Mouse (Mus musculus) forebrain, embryonic 15.5 days (tissue): ENCODE measurements around the gene Brsk1. TPM values are rescaled to one million over a fixed set of nuclear protein-coding genes. Genes with fewer than 3 reads are reported as not detected.

Source experiments
- ATAC-seq: fragments of 200-750 bp; cut with Nextera tagmentation; replicated peaks from 2 replicates; pipeline ENCODE4 v1.8.0; 2017; ENCODE audit warnings: mild to moderate bottlenecking, moderate TSS enrichment, moderate library complexity
- H3K27ac ChIP-seq: fragments of 300-500 bp; sonication (generic); replicated peaks from 2 replicates; pipeline ENCODE4 v1.5.1; 2015; ENCODE audit warnings: mild to moderate bottlenecking, inconsistent platforms
- H3K27me3 ChIP-seq: fragments of 300-500 bp; sonication (generic); 2 replicates; pipeline ENCODE4 v1.6.1; 2015; ENCODE audit warnings: inconsistent platforms
- H3K36me3 ChIP-seq: fragments of 300-500 bp; sonication (generic); 2 replicates; pipeline ENCODE4 v1.6.1; 2015; ENCODE audit warnings: mild to moderate bottlenecking, inconsistent platforms
- H3K4me1 ChIP-seq: fragments of 300-500 bp; sonication (generic); 2 replicates; pipeline ENCODE4 v1.6.1; 2015; ENCODE audit warnings: inconsistent platforms
- H3K4me2 ChIP-seq: fragments of 300-500 bp; sonication (generic); replicated peaks from 2 replicates; pipeline ENCODE4 v1.6.1; 2015; ENCODE audit warnings: mild to moderate bottlenecking, inconsistent platforms
- H3K4me3 ChIP-seq: fragments of 300-500 bp; sonication (generic); 2 replicates; pipeline ENCODE4 v1.5.1; 2015; ENCODE audit warnings: mild to moderate bottlenecking, inconsistent platforms
- H3K9ac ChIP-seq: fragments of 300-500 bp; sonication (generic); replicated peaks from 2 replicates; pipeline ENCODE4 v1.6.1; 2015; ENCODE audit warnings: mild to moderate bottlenecking, inconsistent platforms
- H3K9me3 ChIP-seq: fragments of 300-500 bp; sonication (generic); 2 replicates; pipeline ENCODE4 v1.6.1; 2016; ENCODE audit warnings: inconsistent platforms
- WGBS: fragments of 180-500 bp; shearing (Covaris S2); methylation state at CpG from one replicate; pipeline ENCODE4 v1.1.7; 2015; ENCODE audit warnings: mixed read lengths; 5-methylcytosine and 5-hydroxymethylcytosine counted together
- polyA plus RNA-seq: library from polyadenylated mRNA; unstranded; fragments of >200 nt; fragmentation: Nextera tagmentation; extraction: Ambion mirVana; gene quantifications from 2 replicates; pipeline ENCODE4 v1.2.1, GENCODE M21; 2015

Gene Brsk1
- polyA plus RNA-seq, 1 experiment from 2014 or later: 7.9 TPM

- H3K36me3 ChIP-seq: peaks cover 9% of the 10 kb centered on the region
- no peak for ATAC-seq
- peak overlapping the region; percentile 82 for H3K4me2 ChIP-seq
- peaks cover 36% of the 10 kb centered on the region for H3K4me1 ChIP-seq
- H3K4me3 ChIP-seq: peak overlapping the region; percentile 74
- peak overlapping the region; percentile 94 for H3K27ac ChIP-seq
- 76% methylated on average over 21 of the region's 21 CpGs for WGBS
- H3K27me3 ChIP-seq: no peaks in the 10 kb centered on the region
- no peaks in the 10 kb centered on the region for H3K9me3 ChIP-seq
- peak overlapping the region; percentile 89; the same call in 1 of the 2 replicates for H3K9ac ChIP-seq
Measured at GRCm38 (mm10) chr7:4741672-4742481, 51.5 kb downstream of the Brsk1 start.

GRCm38 (mm10) chr7:4742482-4742819, 52.0 kb downstream of the Brsk1 start:
- Histone ChIP-seq H3K4me2 (no peak overlapping the region), H3K27me3 (no peaks in the 10 kb centered on the region), H3K4me1 (peaks cover 36% of the 10 kb centered on the region), H3K9ac (no peak overlapping the region), H3K9me3 (no peaks in the 10 kb centered on the region), H3K36me3 (peaks cover 12% of the 10 kb centered on the region), H3K27ac (no peak overlapping the region), H3K4me3 (no peak overlapping the region)
- ATAC-seq: no peak
- WGBS: 83% methylated on average over 6 of the region's 6 CpGs

GRCm38 (mm10) chr7:4743354-4743753, 53.0 kb downstream of the Brsk1 start:
- H3K4me3 ChIP-seq: no peak overlapping the region
- H3K9me3 ChIP-seq: no peaks in the 10 kb centered on the region
- H3K27ac ChIP-seq: no peak overlapping the region
- no peaks in the 10 kb centered on the region for H3K27me3 ChIP-seq
- H3K4me1 ChIP-seq: peaks cover 34% of the 10 kb centered on the region
- ATAC-seq: no peak
- no peak overlapping the region for H3K9ac ChIP-seq
- peaks cover 12% of the 10 kb centered on the region for H3K36me3 ChIP-seq
- WGBS: 66% methylated on average over 2 of the region's 2 CpGs
- no peak overlapping the region for H3K4me2 ChIP-seq

- Histone ChIP-seq H3K4me2 (no peak overlapping the region), H3K36me3 (peaks cover 12% of the 10 kb centered on the region), H3K9ac (no peak overlapping the region), H3K9me3 (no peaks in the 10 kb centered on the region), H3K4me1 (peaks cover 25% of the 10 kb centered on the region), H3K4me3 (no peak overlapping the region), H3K27ac (no peak overlapping the region), H3K27me3 (no peaks in the 10 kb centered on the region)
- 93% methylated on average over 6 of the region's 6 CpGs for WGBS
- ATAC-seq: no peak
Measured at GRCm38 (mm10) chr7:4744886-4745285, 54.5 kb downstream of the Brsk1 start.

GRCm38 (mm10) chr7:4746326-4746980, 56.0 kb downstream of the Brsk1 start:
- no peak overlapping the region for H3K4me3 ChIP-seq
- no peak for ATAC-seq
- H3K9ac ChIP-seq: no peak overlapping the region
- peaks cover 12% of the 10 kb centered on the region for H3K36me3 ChIP-seq
- peaks cover 18% of the 10 kb centered on the region for H3K4me1 ChIP-seq
- H3K27me3 ChIP-seq: no peaks in the 10 kb centered on the region
- no peak overlapping the region for H3K4me2 ChIP-seq
- H3K27ac ChIP-seq: no peak overlapping the region
- 83% methylated on average over 22 of the region's 22 CpGs for WGBS
- H3K9me3 ChIP-seq: no peaks in the 10 kb centered on the region

- H3K36me3 ChIP-seq: peaks cover 12% of the 10 kb centered on the region
- 82% methylated on average over 9 of the region's 9 CpGs for WGBS
Measured at GRCm38 (mm10) chr7:4747156-4747899, 56.9 kb downstream of the Brsk1 start.

GRCm38 (mm10) chr7:4748321-4748720, 57.9 kb downstream of the Brsk1 start:
- H3K27ac ChIP-seq: no peak overlapping the region
- H3K4me1 ChIP-seq: peaks cover 19% of the 10 kb centered on the region
- H3K9ac ChIP-seq: no peak overlapping the region
- H3K27me3 ChIP-seq: no peaks in the 10 kb centered on the region
- H3K9me3 ChIP-seq: no peaks in the 10 kb centered on the region
- H3K36me3 ChIP-seq: peaks cover 12% of the 10 kb centered on the region
- H3K4me2 ChIP-seq: no peak overlapping the region
- no peak overlapping the region for H3K4me3 ChIP-seq
- no peak for ATAC-seq
- 90% methylated on average over 4 of the region's 4 CpGs for whole genome bisulfite sequencing

More at GRCm38 (mm10) chr7:4747156-4747899, 56.9 kb downstream of the Brsk1 start:
- H3K9ac ChIP-seq: no peak overlapping the region
- H3K27ac ChIP-seq: no peak overlapping the region
- no peak overlapping the region for H3K4me3 ChIP-seq
- H3K27me3 ChIP-seq: no peaks in the 10 kb centered on the region
- no peak for ATAC-seq
- H3K4me1 ChIP-seq: peaks cover 17% of the 10 kb centered on the region
- H3K9me3 ChIP-seq: no peaks in the 10 kb centered on the region
- H3K4me2 ChIP-seq: no peak overlapping the region

- no peak overlapping the region for H3K4me3 ChIP-seq
- 88% methylated on average over 2 of the region's 2 CpGs for WGBS
- H3K9me3 ChIP-seq: no peaks in the 10 kb centered on the region
- H3K4me1 ChIP-seq: peaks cover 19% of the 10 kb centered on the region
- H3K27me3 ChIP-seq: no peaks in the 10 kb centered on the region
- H3K9ac ChIP-seq: no peak overlapping the region
- no peak overlapping the region for H3K27ac ChIP-seq
- no peak for ATAC-seq
- H3K36me3 ChIP-seq: peaks cover 12% of the 10 kb centered on the region
- H3K4me2 ChIP-seq: no peak overlapping the region
Measured at GRCm38 (mm10) chr7:4749169-4749568, 58.8 kb downstream of the Brsk1 start.

GRCm38 (mm10) chr7:4751971-4752820, 61.8 kb downstream of the Brsk1 start:
- H3K27ac ChIP-seq: no peak overlapping the region
- no peaks in the 10 kb centered on the region for H3K27me3 ChIP-seq
- H3K9ac ChIP-seq: no peak overlapping the region

GRCm38 (mm10) chr7:4752821-4753570, 62.6 kb downstream of the Brsk1 start, which contains the start of gene Cox6b2:
Gene Cox6b2 (minus strand): TSS chr7:4753094.
- ATAC-seq: peak; percentile 92
- Histone ChIP-seq H3K27me3 (no peaks in the 10 kb centered on the region), H3K4me3 (peak within 1 kb of the TSS; percentile 27), H3K9me3 (no peaks in the 10 kb centered on the region), H3K4me2 (peak within 1 kb of the TSS; percentile 38), H3K27ac (no peak within 1 kb of the TSS), H3K4me1 (peaks cover 19% of the 10 kb centered on the region), H3K9ac (no peak within 1 kb of the TSS), H3K36me3 (no peaks in the 10 kb centered on the region)
- WGBS: 3% methylated on average over 24 of the region's 24 CpGs

More at GRCm38 (mm10) chr7:4751971-4752820, 61.8 kb downstream of the Brsk1 start:
- peak overlapping the region; percentile 38 for H3K4me2 ChIP-seq
- under 1% methylated on average over 29 of the region's 30 CpGs for WGBS
- H3K9me3 ChIP-seq: no peaks in the 10 kb centered on the region
- peak; percentile 55 for ATAC-seq
- peak overlapping the region; percentile 27 for H3K4me3 ChIP-seq
- H3K36me3 ChIP-seq: no peaks in the 10 kb centered on the region
- H3K4me1 ChIP-seq: peaks cover 19% of the 10 kb centered on the region

GRCm38 (mm10) chr7:4759670-4760069, 69.3 kb downstream of the Brsk1 start:
- WGBS: 40% methylated on average over 1 of the region's 1 CpGs
- Histone ChIP-seq H3K4me1 (peaks cover 2% of the 10 kb centered on the region; the same call in 1 of the 2 replicates), H3K27ac (no peak overlapping the region), H3K9me3 (no peaks in the 10 kb centered on the region), H3K9ac (no peak overlapping the region), H3K4me3 (no peak overlapping the region), H3K36me3 (no peaks in the 10 kb centered on the region), H3K4me2 (no peak overlapping the region), H3K27me3 (no peaks in the 10 kb centered on the region)
- ATAC-seq: no peak
